Mouse (Mus musculus) layer of hippocampus, adult 11-12 months (tissue): ENCODE data around the gene Gba.

Experiments
- DNase-seq: peaks from one replicate; pipeline ENCODE4 v3.0.0; 2022; ENCODE audit warnings: low spot score

The Gba gene

DNA sequence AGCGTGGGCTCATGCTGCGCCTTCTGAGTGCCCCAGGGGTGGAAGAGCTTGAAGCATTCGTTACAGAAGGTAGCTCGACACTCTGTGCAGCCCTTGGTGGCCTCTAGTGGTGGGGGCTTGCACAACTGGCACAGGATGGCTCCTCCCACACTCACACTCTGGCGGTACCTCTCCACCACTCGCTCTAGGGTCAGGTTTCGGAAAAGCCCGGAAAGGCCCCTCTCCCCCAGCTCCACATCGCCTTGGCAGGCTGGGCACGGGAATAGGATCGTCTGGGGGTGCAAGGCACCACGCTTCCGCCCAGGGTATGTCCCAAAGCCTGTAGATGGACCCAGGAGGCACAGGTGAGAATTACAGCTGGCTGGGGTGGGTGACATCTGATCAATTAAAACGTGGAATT lies 40.9 kb downstream of the Gba start:
- DNase-seq, result peak; percentile 42

DNA sequence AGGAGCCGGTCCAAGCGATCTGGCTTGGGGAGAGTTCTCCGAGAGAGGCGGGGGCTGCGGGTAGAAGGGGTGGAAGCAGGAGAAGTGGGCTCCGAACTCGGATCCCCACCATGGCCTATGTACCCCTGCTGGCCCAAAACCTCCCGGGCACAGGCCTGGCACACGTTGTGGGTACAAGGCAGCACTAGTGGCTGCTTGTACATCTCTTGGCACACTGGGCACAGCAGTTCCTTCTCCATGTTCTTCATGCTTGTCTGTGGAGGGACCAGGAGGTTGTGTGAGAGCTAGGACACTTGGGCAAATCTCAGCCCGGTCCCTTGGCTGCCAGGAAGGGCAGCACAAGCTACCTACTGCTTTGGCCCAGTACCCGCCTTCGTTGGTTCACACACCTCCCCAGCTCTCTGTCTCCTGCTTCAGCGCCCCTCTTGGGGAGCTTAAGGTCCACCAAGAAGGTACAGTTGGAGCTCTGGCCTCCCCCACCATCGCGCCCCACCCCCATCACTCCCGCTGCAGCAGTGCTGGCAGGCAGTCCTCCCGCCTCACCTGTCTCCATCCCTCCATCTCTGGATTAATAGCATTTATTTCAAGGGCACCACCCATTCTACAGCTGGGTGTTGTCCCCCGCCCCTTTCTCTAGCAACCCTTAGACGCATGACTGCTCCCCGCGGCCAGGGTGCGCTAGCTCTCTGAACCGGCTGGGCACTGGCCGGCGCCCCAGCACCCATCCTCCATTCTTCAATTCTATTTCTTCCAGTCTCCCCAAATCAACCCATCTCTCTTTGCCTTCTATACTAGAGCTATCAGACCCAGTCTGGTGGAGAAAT lies 41.6 kb downstream of the Gba start:
- peak; percentile 49 for DNase-seq

DNA sequence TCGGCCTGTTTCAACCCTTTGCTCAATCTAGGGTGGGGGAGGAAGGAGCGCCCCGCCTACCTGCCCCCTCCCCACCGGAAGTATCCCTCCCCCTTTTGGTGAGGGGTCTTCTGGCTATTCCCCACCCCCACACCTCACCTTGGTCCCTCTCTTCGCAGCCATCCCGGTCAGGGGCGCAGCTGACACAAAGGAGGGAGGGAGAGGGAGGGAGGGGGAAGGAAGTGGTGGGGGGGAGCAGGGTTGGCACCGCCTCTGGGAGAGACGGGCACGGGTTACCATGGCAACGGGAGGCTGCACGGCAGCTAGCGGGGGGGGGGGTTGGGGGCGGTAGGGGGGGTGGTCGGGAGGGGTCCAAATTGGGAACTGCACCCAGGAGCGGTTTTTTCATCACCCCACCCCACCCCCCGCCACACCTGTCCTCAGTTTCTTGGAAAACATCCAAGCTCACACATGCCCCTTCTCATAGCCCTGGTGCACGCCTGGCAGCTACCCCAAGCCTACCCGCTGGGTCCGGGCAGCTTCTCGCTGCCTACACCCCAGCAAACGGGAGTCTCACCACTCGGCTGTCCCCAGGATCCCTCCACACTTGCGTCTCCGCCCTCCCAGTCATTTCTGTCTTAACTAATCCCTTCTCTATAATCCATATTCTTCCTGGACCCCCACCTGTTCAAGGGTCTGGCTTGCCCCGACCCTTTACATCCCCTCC lies 42.4 kb downstream of the Gba start:
- DNase-seq, result peak; percentile 73

DNA sequence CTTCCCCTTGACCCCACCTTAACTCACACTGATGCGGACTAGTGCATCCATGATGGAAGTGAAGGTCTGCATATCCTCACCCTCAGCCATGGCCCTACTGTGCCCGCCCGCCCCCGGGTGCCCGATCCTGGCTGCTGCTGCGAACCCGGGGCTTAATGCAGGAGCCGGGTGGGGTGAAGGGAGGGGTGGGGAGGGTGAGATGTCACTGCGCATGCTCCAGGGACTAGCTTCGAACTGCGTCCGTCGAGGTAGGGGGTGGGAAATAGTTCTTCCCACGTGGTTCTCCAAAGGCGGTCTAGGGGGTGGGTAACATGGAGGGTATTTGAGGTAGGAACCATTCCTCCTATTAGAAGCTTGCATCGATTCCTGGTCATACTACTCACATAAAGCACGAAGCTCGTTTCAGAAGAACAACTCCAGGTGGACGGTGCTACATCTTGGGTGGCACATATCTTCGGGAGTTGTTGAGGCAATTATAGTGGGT lies 43.0 kb downstream of the Gba start, which contains the start of gene Krtcap2:
Gene Krtcap2, plus strand, starts transcription at position 279 of the 484 bp plus-strand sequence.
- DNase-seq, result peak; percentile 76

DNA sequence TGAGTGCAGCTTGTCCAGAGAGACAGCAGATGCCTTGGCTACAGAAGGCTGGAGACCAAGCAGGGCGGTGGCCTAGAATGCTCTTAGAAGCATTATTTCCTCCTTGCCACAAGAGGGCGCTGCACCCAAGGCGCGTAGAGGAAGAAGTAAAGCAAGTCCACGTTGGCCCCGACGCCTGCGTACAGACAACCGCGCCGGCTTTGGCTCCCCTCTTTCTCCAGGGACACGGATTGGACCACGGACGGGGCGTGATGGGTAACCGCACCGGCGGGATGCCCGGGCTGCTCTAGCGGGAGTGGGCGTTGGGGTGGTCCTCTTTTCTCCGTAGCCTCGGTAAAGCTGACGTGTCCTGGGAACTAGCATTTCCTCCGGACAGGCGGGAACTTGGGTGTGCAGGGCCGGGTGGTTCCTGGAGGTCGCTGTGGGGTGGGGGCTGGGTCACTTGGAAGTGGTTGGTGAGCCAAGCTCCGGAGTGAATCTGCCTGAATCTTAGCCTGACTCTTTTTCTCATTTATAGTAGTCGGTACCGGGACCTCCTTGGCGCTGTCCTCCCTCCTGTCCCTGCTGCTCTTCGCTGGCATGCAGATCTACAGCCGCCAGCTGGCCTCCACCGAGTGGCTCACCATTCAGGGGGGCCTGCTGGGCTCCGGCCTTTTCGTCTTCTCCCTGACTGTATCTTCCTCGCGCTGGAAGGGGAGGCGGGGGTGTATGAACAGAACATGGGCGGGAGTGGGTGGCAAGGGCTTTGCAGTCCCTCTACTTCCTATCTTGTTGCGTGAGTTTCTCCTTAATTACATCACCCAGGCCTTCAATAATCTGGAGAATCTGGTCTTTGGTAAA lies 43.8 kb downstream of the Gba start, which contains the start of gene Trim46:
Gene Trim46, minus strand, starts transcription at position 49 of the 840 bp plus-strand sequence.
- DNase-seq, result peak; percentile 90

DNA sequence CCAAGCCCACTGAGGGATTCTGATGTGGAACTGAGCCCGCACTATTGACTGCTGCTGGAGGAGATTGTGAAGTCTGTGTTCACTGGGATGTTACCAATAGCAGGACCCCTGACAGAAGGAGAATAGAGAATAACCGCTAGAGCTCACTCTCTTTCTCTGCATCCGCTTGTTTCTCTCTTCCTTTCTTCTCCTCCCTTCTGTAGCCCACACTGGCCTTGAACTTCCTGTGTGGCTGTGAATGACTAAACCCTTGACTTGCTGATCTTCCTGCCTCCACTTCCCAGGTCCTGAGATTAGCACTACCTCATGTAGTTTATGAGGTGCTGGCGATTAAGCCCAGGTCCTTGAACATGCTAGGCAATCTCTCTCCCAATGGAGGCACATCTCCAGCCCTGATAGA lies 44.7 kb downstream of the Gba start:
- DNase-seq, result no peak

DNA sequence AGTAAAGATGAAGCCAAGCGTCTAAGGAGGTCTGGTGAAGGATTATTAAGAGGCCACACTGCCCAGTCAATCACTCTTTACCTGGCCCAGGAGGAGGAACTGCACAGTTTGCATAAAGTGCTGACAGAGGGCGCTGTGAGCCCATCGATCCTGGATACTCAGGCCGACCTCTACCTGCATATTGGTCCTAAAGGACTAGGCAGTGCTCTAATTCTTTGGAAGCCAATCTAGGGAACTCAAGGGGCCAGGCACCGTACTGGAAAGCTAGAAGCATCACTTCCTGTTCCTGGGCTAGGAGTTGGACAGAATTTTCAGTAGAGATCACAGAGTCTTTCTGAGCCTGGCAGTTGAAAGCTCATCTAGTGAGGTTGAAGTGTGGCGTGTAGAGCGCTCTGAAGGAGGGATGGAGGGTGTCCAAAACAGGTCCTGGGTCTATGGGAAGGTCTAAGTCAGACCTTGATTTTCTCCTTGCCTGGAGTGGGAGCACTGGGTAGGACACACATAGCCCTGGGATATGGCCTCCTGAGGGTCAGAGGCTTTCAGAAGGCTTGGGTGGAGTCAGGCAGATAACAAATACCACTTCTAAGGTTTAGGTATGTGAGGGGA lies 47.8 kb downstream of the Gba start:
- peak; percentile 64 for DNase-seq

DNA sequence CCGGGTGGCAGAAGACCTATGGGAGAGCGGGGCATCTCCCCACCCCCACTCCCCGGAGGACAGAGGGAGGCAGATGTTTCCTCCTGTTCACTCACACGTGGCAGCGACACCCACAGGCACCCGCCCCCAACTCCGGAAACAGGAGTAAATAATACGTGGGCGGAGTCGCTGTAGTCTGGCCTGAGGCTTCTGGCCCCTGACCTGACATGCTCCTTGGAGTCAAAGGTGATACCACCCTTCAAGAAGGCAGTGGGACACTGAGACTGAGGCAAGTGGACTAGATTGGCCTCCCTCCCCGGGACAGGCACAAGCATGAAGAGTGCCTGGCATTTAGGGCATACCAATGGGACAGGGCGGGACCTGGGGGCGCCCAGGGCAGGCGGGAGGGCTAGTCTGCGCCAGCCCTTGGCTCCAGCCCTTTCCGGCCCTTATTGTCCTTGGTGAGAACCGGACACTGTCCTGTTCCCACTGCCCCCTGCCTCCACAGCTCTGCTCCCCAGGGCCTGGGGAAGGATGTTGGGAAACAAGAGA lies 48.7 kb downstream of the Gba start:
- no peak for DNase-seq

DNA sequence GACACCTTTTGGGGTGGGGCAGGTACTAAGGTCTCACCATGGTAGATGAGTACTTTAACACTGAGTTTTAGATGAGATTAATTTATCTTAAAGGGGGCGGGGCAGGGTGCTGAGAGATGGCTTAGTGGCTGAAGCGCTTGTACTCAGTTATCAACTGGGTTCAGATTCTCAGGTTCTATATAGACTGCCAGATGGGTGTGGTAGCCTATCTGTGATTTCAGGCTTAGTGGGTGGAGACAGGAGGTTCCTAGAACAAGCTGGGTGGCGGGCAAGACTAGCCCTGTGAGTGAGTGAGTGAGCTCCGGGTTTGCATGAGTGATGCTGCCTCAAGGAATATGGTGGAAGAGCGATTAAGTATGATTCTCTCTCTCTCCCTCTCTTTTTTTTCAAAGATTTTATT lies 52.3 kb downstream of the Gba start:
- DNase-seq, result no peak

DNA sequence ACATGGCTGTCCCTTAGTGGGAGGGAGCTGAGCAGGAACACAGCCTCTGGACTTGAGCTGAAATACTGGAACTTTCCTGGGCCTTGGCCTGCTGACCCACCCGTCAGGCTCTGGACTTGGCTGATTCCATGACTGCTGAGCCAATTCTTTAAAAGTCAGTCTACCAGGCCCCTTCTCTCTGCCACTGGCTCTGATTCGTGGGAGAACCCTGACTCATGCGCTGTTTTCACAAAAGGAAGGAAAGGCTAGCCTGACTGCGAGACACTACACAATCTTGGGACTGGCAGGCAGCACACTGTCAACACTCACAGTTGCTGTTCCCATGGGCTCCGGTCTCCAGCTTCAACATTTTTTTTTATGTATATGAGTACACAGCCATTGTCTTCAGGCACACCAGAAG lies 53.4 kb downstream of the Gba start:
- DNase-seq, result no peak
